Mouse (Mus musculus): ENCODE measurements around the gene Atp11a.
A peak's percentile ranks its signal among the peaks of the same experiment; 100 is the strongest.

Gene Atp11a

DNA sequence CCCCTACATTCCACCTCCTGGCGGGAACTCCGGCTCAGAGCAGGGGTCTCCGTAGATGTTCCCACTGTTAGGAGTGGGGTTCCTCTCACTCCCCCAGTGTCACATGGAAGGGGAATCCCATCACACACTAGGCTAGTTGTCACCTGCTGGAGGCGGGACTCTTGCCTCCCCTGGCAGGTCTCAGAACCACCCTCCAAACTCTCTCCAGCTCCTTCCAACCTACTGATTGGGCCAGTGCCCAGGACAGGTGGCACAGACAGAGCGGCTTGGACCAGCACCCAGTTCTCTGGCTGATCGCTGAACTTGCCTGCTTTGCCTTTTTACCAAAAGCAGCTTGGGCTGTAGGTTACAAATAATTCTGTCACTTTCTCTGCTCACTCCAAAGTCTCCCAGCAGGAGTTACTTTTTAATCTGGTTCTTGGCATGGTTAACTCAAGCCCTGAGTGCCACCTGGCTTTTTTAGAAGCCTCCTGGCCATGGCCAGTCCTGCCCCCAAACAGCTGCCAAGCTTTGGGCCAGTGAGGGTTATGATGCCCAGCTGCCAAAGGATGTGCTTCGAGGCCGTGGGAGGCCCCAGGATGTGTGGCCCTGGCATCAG lies 117.5 kb downstream of the Atp11a start:
- peak; percentile 25 for DNase-seq

DNA sequence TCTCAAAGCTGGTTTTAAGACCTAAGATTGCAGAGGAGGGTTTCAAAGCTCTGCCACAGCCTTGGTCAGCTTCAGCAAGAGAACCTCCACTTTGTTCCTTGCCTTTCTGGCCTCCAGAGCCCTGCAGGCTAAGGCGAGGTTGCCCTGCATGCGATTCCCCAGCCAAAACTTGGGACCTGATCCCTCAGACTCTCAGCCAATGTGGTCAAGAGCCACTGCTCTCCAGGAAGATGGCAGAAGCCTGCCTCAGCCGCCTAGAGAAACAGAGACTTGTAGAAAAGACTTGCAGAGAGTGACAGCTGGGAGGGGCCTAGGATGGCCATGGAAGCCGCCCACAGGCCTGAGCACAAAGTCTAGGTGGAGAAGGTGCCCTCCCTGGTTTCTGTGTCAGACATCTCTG lies 118.2 kb downstream of the Atp11a start:
- no peak for DNase-seq

DNA sequence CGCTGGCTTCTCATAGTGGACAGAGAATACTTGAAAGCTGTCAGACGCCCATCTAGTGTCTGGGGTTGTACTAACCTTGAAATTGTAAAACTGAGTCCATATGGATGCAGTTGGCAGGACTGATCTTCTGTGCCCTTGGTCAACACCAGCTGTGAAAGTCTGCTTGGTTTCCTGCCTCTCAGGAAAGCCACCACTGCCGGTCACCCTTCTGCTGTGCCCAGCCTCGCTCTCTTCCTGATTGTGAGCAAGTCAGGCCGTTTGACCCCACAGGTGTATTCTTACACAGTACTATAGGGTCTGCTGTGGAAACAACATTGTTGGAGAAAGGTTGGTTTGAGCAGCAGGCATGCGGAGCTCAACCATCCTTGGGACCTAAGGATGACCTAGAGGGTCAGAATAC lies 120.3 kb downstream of the Atp11a start:
- no peak for DNase-seq

DNA sequence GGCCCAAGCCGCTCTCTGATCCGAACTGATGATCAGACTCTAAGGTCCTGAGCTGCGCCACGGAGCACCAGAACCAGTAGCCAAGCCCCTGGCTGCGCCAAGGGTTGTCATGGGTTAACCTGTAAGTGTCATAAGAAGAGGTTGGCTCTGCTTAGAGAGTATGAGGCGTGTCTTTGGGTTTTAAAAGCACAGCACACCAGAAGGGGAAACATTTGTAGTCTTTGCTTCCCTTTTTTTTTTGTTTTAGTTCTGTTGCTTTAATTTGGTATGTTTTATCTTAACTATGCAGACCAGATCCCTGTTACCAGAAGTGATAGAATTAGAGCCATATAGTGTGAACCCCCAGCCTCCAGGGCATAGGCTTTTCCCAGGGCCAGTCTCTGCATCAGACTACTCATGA lies 123.3 kb downstream of the Atp11a start:
- DNase-seq: no peak

DNA sequence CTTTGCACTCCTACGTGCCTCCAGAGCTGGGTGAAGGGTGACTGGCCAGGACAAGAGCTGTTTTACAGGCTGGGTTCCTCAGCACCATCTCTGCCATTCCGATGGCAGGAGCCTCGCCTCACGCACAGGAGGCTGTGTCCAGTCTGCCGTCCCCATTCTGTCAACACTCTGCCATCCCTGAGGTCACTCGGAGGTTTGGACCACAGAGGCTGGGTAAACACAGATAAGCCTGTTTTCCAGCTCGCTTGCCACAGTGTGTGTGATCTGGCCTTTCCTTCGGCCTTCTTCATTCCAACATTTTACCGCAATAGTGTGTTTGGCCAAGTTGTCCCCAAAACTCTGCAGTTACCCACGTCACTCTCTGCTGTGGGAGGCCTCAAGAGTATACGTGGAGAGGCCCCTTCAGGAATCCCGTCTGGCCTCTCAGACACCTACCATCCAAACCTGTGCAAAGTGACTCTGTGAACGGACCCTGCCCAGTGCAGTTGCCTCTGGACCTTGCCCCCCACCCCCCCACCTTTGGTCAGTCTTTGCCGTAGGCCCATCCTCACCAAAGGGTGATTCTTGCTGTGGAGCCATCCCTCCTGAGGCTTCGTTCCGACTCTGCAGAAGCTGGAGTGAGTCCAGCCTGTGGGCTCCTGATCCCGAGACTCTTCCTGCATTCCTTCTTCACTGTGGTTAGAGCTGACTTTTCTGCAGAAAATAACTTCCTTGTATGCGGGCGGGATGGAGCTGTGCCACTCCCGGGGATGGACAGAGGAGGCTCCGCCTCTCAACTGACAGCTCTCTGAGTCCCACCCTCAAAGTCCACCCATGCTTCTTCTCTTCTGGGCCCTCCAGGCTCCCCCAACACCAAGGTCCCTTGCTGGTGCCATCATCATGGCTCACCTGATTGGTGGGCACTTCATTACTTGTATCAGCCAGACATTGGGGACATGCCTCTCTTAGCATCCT lies 126.5 kb downstream of the Atp11a start:
- no peak for DNase-seq

DNA sequence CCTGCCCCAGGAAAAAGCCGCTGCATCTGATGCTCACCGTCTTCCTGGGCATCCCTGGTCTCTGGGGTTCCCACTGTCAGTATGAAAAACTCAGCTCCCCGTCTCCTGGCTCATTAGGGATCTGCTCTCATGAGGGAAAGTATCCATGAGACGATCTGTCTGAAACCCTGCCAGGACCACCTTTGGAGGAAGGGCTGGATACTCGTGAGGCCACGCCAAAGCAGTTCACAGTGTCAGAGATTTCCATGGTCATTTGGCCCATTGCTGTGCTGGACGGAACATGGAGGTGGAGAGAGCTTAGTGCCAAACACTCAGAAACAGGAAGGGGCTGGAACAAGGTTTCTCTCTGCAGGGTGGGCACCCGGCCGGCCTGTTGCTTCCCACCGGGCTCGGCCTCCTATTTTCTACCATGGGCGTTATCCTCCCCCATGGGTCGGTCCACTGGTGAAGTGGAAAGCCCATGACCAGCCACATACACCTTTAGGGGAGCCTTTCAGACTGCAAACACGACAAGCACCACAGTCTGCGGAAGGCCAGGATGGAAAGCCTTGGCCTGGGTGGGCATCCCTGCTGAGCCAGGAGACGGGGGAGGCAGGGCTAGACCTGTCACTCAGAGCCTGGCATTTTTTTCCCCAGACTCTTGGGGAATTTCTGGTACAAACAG lies 131.1 kb downstream of the Atp11a start:
- DNase-seq: no peak

DNA sequence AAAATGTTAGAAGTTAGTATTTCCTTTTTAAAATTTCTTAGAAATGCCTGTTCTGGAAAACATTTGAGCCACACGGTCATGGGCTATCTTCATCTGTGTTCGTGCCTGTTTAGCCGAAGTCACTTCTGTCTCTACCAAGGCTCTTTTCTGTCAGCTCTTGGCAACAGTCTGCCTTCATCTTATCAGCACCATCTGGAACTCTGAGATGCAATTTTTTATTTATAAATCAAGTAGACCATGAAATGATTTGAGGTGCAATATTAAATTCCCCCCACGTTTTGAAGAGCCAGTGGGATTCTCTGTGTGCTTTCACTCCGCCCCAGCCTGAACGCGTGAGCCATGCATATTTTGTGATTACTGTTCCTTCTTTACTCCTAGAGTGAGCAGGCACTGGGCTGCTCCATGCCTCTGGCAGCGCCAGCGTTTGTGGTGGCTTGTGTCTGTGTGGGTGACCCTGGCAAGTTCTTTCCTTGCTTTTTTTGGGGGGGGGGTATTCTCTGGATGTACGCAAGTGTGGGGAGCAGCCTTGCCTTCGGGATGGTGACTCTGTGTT lies 132.3 kb downstream of the Atp11a start:
- peak; percentile 17 for DNase-seq

DNA sequence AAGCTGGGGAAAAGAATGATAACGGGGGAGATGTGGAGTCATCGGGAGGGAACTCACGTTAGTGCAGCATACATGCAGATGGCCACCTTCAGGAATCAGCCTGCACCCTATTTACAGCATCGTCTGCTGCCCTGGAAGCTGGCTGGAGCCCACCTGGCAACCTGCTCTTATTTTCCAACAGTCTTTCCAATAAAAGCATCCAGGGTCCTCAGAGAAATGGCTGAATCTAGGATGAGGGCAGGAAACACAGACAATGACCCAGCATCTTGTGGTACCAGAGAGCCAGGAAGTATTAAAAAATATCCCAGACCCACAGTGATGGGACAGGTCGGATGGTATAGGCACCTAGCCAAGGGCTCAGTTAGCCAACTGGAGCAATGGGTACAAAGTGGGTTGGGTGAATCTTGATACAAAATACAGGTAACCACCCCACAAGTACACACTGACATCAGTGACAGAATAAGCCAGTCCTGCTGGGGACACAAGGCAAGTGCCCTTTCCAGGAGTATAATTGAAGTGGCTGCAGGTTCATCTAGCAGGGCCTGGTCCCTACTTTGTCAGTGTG lies 136.2 kb downstream of the Atp11a start:
- no peak for DNase-seq

DNA sequence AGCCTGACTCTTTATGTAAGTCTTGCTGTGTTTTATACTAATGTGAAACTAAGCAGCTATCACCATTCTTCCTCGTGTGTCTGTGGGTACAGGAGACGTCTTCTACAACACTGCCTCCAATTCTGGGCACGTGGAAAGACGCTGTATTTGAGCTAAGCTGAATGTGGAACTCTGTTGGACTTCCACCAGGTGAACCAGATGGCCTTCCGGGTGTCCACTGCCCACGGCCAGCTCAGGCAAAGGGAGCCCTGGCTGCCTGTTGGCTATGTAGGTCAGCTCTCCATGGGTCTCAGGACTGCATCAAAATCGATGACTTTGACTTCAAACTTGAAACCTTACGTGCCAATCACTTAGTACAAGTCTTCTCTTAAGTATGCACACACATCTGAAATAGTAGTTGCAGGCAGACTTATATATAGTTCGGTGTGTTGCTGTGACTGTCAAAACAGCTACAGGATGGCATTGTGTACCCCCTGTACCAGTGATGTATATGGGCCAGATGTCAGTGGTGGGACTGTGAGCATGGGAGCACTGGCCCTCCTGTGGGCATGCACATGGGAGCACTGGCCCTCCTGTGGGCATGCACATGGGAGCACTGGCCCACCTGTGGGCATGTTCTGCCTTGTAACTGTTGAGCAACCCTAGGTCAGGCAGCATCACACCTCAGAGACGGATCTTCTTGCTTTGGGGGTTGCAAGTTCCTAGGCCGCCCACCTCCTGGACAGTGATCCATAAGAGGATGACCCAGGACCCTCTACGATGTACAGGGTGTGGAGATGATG lies 137.2 kb downstream of the Atp11a start:
- no peak for DNase-seq

DNA sequence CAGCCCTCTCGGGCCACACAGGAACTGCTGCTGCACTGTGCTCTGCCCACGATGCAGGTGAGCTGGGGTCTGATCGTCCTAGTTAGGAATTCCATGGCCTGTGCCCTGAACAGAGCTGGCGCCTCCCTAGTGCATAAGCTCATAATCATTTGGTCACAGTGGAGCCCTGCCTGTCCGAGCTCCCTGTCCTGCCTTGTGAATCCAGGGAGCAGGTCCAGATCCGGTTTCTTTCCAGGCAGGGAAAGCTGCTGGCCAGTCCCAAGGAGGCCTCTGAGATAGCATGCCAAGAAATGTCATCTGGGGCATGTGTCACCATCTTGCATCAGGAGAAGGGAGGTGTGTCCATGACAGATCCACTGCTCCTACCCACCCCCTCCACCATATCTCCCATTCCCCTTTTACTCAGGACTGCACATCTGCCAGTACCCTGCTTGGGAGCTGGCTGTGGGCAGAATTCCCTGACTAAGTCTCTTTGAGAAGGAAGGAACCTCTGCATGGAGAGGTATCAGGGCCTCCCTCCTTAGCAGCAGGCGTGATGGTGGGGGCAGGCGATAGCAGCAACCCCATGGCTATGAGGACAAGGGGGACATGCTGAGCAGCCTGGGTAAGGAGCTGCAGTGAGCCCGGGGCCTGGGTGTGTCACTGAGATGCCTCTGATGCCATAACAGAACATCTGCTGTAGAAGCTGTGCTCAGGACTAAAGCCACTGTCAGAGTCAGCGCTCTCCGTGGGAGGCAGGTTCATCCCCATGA lies 138.1 kb downstream of the Atp11a start:
- DNase-seq: no peak

DNA sequence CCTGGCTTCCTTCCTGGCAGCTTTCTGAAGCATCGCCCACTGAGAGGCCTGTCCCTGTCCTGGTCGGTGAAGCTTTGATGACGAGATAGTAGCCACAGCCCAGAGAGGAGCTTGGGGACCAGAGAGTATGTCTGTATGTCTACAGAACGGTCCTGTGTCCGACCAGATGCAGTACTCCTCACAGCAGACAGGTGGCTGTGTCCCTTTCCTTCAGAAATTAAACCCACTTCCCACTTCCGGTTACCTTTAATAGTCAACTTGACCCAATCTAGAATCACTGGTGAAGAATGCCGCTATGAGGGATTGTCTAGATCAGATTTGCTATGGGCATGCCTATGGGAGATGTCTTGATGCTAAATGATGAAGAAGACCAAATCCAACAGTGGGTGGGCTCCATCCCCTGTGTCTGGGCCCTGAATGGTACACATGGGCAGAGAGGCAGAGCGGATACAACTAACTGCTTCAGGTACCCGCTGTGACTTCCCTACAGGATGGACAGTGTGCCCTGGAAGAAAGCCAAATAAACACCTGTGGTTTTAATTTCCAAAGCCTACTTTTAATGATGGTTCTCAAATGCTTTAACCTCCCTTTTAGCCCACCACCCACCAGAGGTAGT lies 138.8 kb downstream of the Atp11a start:
- no peak for DNase-seq

DNA sequence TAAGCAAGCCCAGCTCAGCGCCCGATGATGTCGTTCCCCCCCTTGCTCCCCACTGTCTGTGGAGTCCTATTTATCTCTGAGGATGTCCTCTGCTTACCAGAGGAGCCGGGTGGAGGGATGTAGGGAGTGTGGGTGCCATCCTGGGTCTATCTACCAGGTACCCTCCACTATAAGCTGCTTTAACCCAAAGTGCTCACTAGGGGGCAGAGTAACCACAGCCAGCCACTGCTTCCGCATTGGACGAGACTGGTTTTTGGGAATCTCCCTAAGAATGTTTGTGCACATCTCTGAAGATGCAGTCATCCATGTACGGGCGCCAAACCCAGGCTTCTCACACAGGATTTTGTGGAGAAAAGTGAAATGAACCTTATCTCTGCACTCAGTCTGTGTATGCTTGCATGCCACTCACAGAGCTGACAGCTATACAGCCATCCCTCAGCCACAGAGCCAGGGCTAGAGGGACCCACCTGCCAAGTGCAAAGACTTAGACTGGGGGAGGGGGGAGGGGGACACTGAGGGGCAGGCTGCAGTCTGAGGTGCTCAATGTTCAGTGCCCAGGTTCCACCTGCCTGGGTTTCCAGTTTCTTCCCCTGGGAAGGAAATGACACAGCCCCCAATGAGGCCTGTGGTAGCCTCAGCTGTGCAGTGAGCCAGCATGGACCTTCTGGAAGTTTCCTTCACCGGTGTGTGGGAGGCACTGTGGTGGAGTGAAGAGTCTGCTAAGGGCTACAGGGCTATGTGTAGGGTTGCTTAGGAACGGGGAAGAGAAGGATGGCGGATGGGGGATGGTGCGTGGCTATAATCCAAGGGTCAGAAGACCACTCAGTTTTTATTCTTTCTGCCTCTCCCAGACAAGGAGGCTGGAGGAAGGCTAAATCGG lies 139.9 kb downstream of the Atp11a start:
- DNase-seq: peak; percentile 63

DNA sequence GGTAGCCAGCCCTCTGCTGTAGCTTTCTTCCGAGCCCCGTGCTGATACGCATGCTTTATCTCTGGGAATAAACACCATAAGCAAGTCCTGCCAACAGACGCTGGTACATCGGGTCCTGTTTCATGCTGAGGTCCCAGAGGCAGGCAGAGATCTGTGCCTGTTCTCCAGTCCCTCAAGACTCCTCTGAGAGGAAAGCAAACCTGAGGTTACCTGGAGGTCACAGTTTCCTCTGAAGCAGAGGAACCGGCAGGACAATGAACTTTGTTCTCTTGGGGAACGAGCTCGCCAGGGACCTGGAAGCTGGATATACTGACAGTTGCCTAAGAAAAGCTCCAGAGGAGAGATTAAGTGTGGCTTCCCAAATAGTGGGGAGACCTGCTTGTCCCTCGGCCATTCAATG lies 141.0 kb downstream of the Atp11a start:
- DNase-seq: no peak

DNA sequence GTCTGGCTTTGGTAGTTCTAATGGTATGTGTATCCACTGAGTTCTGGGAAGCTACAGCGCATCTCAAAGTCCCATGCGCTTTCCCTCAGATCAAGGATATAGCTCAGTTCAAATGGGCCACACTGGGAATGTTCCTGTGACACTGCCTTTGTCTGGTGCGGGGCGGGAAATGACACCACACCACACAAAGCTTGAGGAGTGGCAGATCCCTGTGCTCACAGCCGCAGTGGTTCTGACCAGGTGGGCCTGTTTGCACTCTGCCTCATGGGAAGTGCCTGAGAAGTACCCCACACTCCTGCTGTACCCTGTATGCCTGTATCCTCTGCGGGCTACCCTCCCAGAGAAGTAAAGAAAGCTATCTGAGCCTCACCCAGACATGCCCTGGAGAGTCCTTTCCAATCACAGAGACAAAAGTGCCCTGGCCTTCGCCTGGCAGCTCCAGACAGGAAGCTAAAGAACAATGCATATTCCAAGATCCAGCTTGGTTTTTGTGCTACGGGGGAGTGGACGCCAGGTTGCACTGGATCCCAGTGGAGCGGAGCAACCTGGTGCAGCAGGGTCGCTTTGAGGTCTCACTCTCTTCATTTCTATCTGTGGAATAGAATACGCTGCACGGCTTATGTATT lies 147.1 kb downstream of the Atp11a start:
- DNase-seq: no peak

DNA sequence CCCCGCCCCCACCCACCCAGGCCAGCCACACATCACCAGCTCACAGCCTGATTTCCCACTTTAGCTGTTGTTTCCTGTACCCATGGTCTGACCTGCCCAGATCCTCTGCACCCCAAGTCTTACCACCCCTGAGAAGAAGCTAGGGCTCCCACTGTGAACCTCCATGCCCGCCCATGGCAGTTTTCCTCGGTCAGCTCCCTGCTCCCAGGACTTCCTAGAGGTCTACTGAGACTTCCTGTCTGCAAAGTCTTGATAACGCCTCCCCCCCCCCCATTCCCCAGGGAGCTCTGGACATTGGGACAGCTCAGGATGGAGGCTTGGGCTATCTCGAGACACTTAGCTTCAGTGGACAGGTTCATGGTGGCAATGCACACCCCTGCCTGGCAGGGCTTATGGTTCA lies 148.3 kb downstream of the Atp11a start:
- DNase-seq: no peak

DNA sequence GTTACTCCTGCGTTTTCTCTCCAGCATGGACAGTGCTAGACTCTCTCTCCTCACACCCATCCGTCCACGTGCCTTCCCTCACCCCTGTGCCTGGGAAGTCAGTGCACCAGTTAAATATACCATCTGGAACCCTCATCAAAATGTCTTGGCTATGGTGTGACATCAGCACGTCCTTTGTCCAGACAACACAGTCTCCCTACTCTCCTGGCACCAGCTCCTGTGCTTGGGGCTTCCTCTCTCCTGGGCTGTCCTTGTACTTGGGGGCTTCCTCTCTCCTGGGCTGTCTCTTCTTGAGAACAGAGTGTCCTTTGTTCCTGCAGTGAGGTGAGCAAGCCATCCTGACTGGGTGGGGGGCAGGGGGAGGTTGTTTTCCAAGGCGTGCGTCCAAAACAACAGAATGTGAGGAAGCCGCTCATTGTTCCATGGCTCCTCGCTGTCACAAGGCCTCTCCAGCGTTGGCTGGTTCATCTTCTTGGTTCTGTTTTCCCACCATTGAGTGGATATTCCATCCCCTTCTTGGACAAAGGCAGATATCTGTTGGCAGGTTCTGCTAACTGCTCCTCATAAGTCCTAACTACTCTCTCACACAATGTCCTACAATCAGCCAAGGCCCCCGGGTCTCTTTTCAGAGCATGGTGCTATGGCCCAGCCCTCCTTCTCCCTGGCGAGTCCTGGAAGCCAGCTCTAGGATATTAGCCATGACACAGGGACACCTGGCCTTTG lies 148.9 kb downstream of the Atp11a start:
- DNase-seq: no peak

DNA sequence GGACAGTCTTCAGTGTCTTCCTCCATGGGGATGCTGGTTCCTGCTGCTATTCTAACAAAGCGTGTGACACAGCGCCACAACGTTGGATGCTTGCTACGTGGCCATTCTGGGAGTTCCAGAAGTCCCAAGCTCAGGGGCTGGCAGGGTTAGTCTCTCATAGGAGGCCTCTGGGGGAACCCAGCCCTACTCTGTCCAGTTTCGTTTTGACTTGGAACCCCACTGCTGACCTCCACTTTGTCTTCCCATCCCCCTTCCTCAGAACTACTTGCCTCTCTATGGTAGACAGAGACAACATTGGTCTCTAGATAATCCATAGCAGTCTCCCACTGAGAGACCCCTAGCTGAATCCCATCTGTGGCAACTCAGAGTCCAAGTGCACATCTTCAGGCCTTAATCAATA lies 149.8 kb downstream of the Atp11a start:
- no peak for DNase-seq

DNA sequence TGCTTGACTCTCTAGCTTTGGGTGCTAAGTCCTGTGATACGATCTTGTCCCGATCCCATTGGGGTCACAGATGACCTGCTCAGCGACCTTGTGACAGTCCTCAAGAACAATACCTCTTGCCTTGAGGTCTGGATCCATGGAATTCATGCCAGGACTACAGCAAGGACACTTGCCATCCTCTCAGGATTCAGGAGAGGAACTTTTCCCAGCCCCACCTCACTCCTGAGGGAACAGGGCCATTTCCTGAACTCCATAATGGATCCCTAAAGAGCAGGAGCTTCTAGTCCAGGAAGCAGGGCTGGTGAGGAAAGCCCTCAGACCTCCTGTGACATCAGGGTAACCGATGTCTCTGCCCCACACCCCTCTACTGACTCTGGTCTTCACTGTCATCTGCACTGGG lies 150.9 kb downstream of the Atp11a start:
- DNase-seq: no peak

DNA sequence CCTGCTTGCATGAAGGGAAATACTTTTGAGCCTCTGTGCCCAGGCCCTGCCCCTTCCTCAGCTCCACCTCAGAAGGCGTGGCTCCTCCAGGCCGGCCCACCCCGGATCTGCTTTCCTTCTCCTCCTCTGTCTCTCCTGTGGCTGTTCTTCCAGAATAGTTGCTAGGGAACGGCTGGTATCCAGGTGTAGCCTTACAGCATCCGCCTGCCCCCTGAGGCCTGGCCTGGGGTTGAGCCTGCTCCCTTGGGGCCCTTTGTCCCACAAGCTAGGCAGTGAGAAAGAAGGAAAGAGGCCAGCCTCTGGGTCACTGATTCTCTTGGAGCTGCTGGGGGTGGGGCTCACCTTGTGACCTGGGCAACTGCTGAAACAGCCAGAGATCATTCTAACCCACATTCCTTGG lies 155.2 kb downstream of the Atp11a start:
- DNase-seq: no peak
